Mouse (Mus musculus): ENCODE data around the gene Clrn2.

Clrn2 gene

GRCm38 (mm10) chr5:45454456-45454855 is 905 bp downstream of the Clrn2 start:
- DNase-seq = no peak

- DNase-seq = no peak
Measured at GRCm38 (mm10) chr5:45472880-45473450, 19.4 kb downstream of the Clrn2 start.

GRCm38 (mm10) chr5:45473521-45473920 is 20.0 kb downstream of the Clrn2 start:
- no peak for DNase-seq

- peak in 1 of 2 experiments; percentile 61 for DNase-seq
Measured at GRCm38 (mm10) chr5:45474215-45474614, 20.7 kb downstream of the Clrn2 start.

GRCm38 (mm10) chr5:45474758-45475157 is 21.2 kb downstream of the Clrn2 start:
- no peak for DNase-seq

- DNase-seq = no peak
Measured at GRCm38 (mm10) chr5:45475771-45476170, 22.2 kb downstream of the Clrn2 start.

- DNase-seq = peak in 1 of 2 experiments; percentile 19
Measured at GRCm38 (mm10) chr5:45476288-45476687, 22.7 kb downstream of the Clrn2 start.

GRCm38 (mm10) chr5:45477601-45478000 is 24.1 kb downstream of the Clrn2 start:
- no peak for DNase-seq

GRCm38 (mm10) chr5:45480066-45480465 is 26.5 kb downstream of the Clrn2 start:
- DNase-seq = no peak

- no peak for DNase-seq
Measured at GRCm38 (mm10) chr5:45481125-45481524, 27.6 kb downstream of the Clrn2 start.

- no peak for DNase-seq
Measured at GRCm38 (mm10) chr5:45482607-45483006, 29.1 kb downstream of the Clrn2 start.

- no peak for DNase-seq
Measured at GRCm38 (mm10) chr5:45483654-45484053, 30.1 kb downstream of the Clrn2 start.

- DNase-seq = no peak
Measured at GRCm38 (mm10) chr5:45491776-45492175, 38.2 kb downstream of the Clrn2 start.

GRCm38 (mm10) chr5:45493191-45494092 is 39.9 kb downstream of the Clrn2 start, which contains the start of gene Lap3:
TSS of gene Lap3 (plus strand) at chr5:45493374.
- DNase-seq = peak; percentile 97 to 99

- no peak for DNase-seq
Measured at GRCm38 (mm10) chr5:45494093-45494755, 40.7 kb downstream of the Clrn2 start.

- DNase-seq = no peak
Measured at GRCm38 (mm10) chr5:45495429-45495975, 42.0 kb downstream of the Clrn2 start.

GRCm38 (mm10) chr5:45496042-45496441 is 42.5 kb downstream of the Clrn2 start:
- no peak for DNase-seq

GRCm38 (mm10) chr5:45496479-45496878 is 42.9 kb downstream of the Clrn2 start:
- DNase-seq = no peak

- DNase-seq = no peak
Measured at GRCm38 (mm10) chr5:45496930-45497550, 43.5 kb downstream of the Clrn2 start.

GRCm38 (mm10) chr5:45497564-45497963 is 44.0 kb downstream of the Clrn2 start:
- no peak for DNase-seq

- no peak for DNase-seq
Measured at GRCm38 (mm10) chr5:45510071-45510470, 56.5 kb downstream of the Clrn2 start.

GRCm38 (mm10) chr5:45512908-45513307 is 59.4 kb downstream of the Clrn2 start:
- no peak for DNase-seq

GRCm38 (mm10) chr5:45513511-45513910 is 60.0 kb downstream of the Clrn2 start:
- DNase-seq = no peak
